Mouse (Mus musculus): ENCODE measurements around the gene Slc36a3.

- TF ChIP-seq USF1 (IDR thresholded peaks at IDR 0.05; ENCODE audit: low read depth) (no peak), REST (IDR thresholded peaks at IDR 0.05; ENCODE audit: insufficient read depth, insufficient read length) (no peak), POLR2A (IDR thresholded peaks at IDR 0.05; ENCODE audit: insufficient read length, low read depth) (no peak), E2F4 (IDR thresholded peaks at IDR 0.05; ENCODE audit: insufficient read depth) (no peak), TCF12 (IDR thresholded peaks at IDR 0.05; ENCODE audit: insufficient read depth, poor library complexity, severe bottlenecking) (no peak), MYOG (IDR thresholded peaks at IDR 0.05; ENCODE audit: control insufficient read depth in 1 of 3, insufficient read depth in 1 of 3, insufficient read length in 2 of 3, low read depth in 2 of 3) (no peak), POLR2AphosphoS2 (IDR thresholded peaks at IDR 0.05; ENCODE audit: insufficient read length, low read depth) (no peak), SRF (IDR thresholded peaks at IDR 0.05; ENCODE audit: control insufficient read depth, insufficient read length, low read depth) (no peak), MAX (IDR thresholded peaks at IDR 0.05; ENCODE audit: low read depth) (no peak), CEBPB (IDR thresholded peaks at IDR 0.05; ENCODE audit: insufficient read depth, poor library complexity, severe bottlenecking) (no peak)
Observed at GRCm38 (mm10) chr11:55141502-55141901, 10.0 kb downstream of the Slc36a3 start.
